ENCODE assay signal across 1 mouse cellular context in the genomic region with DNA sequence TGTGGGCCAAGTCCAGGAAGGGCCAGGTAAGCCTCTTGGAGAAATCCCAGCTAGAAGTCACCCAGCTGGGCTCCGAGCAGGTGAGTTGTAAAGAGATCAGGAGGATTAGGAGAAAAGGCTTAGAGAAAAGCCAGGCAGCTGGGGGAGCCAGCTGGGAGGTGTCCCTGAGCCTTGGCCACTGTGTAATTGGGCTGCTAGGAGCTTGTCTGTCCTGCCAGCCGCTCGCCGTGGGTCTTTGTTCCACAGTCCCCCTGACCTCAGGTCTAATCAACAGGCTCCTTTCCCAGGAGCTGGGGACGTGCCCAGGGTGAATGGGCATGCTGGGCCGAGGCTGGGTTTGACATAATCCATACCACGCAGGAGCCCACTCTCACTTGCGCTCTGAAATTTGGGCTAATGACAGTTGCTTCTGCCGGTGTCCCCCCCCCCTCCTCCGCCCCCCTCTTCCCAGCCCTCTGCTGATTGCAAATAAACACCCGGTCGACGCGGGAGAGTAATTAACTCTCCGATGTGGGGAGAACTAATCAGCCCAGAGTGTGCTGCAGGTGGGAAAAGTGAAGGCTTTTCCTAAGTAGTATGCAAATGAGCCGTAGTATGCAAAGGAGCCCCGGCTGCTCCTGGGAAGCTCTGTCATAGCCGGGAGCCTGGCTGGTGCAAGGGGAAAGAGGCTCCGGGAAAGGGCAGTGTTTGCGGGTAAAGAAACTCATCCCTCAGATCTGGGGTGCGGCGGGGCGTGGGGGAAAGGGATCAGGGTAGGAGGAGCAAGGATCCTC.
TF ChIP-seq lines count a peak whose summit lies in the region.

No protein-coding gene starts in this region.

TF ChIP-seq in ES-E14, 5 proteins besides CTCF, POLR2A, EP300 and RAD21 (continued from another document):
- TF ChIP-seq ZNF384 (IDR thresholded peaks at IDR 0.05; ENCODE audit: low read depth, low read length) (no peak), CHD2 (IDR thresholded peaks at IDR 0.05; ENCODE audit: low read depth, low read length) (no peak), ZC3H11A (IDR thresholded peaks at IDR 0.05; ENCODE audit: borderline replicate concordance, low read depth, low read length) (no peak)
